Mouse (Mus musculus): ENCODE measurements around the gene Vmn1r233.

Gene Vmn1r233

DNA sequence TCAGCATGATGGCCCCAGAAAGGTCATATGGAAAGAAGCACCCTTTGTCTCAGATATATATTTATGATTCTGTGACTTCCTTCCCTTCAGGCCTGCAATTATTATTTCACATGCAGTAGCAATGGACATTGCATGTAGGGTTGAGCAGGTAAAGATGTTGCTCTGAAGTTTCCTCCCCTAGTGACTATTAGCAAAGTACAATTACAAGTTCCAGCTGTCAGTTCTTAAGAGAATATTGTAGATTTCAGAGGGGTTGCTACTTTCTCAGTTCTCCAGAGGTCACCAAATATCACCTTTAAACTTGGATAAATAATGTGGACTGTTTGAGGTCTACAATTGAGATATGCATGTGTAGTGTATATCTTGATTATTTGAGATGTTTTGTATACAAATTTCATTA, at the start of gene Vmn1r233:
TSS of gene Vmn1r233 (minus strand) at position 101 of the 400 bp plus-strand sequence.
- Histone ChIP-seq H3K4me3 (replicated peaks; ENCODE audit: low read length) (no peak within 1 kb of the TSS), H3K27me3 (ENCODE audit: insufficient read depth, low read length) (no peaks in the 10 kb centered on the region)

DNA sequence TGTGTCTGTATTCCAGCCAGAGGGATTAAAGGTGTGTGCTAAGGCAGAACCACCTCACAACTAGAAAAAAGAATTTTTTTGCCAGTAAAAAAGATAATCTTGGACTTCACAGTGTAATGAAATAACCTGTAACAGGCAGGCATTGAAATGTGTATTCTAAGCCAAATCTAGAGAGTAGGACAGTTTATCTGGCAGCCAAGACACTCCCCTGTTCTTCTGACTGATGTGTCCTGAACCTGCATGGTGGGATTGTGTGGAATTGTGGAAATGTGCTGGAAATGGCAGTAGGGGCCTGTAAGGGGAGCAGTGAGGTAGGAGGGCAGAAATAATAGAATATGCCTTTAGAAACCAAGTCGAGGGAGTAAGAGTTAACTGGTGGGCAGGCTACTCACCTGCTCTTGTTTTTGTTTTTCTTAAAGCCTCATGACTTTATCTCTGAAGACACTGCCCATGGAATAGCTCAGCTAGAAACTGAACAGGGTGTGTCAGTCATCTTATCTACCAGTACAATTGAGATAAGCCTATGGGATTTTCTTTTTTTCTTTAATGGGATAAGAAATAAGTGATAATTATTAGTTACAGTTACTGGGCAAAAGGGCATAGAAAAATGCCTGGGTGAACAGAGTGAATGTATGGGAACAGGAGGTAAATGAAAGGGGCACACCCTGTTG, 22.3 kb upstream of the Vmn1r233 start:
- peaks cover 4% of the 10 kb centered on the region for H3K4me1 ChIP-seq (replicated peaks; ENCODE audit: low read depth, low read length)
- H3K36me3 ChIP-seq (ENCODE audit: insufficient read depth, low read length), result peaks cover 56% of the 10 kb centered on the region
- TF ChIP-seq NANOG (IDR thresholded peaks at IDR 0.05; ENCODE audit: borderline replicate concordance, low read length) (no peak), POU5F1 (IDR thresholded peaks at IDR 0.05; ENCODE audit: borderline replicate concordance, low read length) (no peak), CTCF (conservative IDR thresholded peaks at IDR 0.05; ENCODE audit: low read length) (no peak)
- no peaks in the 10 kb centered on the region for H3K27me3 ChIP-seq (ENCODE audit: insufficient read depth, low read length)
- no peak overlapping the region for H3K4me3 ChIP-seq (replicated peaks; ENCODE audit: low read length)
- H3K9me3 ChIP-seq (ENCODE audit: low read length), result no peaks in the 10 kb centered on the region

More for the DNA sequence above, at the start of gene Vmn1r233:
- Histone ChIP-seq H3K9me3 (ENCODE audit: low read length) (no peaks in the 10 kb centered on the region), H3K4me1 (replicated peaks; ENCODE audit: low read depth, low read length) (no peaks in the 10 kb centered on the region), H3K36me3 (ENCODE audit: insufficient read depth, low read length) (no peaks in the 10 kb centered on the region)
- TF ChIP-seq NANOG (IDR thresholded peaks at IDR 0.05; ENCODE audit: borderline replicate concordance, low read length), result no peak
- TF ChIP-seq CTCF (conservative IDR thresholded peaks at IDR 0.05; ENCODE audit: low read length), result no peak
- no peak for TF ChIP-seq POU5F1 (IDR thresholded peaks at IDR 0.05; ENCODE audit: borderline replicate concordance, low read length)

DNA sequence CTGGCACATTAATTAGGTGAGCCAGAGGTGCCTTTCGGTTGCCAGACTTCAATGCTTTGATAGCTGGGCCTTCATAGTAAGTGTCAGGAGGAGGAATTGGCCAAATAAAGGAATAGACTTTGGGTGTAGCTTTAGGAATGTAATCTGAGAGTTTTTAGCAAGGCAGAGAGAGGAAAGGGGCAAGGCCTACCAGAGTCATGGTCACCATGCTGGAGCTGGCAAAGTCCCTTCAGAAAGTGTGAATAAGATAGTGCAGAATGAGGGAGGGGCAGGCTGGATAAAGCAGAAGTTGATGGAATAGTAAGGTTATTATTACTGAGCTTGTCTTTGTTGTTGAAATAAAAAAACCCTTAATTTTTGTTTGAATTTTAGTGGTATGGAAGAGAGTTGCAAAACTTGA, 13.5 kb upstream of the Vmn1r233 start:
- Histone ChIP-seq H3K36me3 (ENCODE audit: insufficient read depth, low read length) (peaks cover 19% of the 10 kb centered on the region), H3K27me3 (ENCODE audit: insufficient read depth, low read length) (no peaks in the 10 kb centered on the region), H3K4me3 (replicated peaks; ENCODE audit: low read length) (peak overlapping the region; percentile 92), H3K9me3 (ENCODE audit: low read length) (no peaks in the 10 kb centered on the region), H3K4me1 (replicated peaks; ENCODE audit: low read depth, low read length) (peaks cover 17% of the 10 kb centered on the region)
- TF ChIP-seq NANOG (IDR thresholded peaks at IDR 0.05; ENCODE audit: borderline replicate concordance, low read length), result no peak
- TF ChIP-seq POU5F1 (IDR thresholded peaks at IDR 0.05; ENCODE audit: borderline replicate concordance, low read length), result no peak
- no peak for TF ChIP-seq CTCF (conservative IDR thresholded peaks at IDR 0.05; ENCODE audit: low read length)

DNA sequence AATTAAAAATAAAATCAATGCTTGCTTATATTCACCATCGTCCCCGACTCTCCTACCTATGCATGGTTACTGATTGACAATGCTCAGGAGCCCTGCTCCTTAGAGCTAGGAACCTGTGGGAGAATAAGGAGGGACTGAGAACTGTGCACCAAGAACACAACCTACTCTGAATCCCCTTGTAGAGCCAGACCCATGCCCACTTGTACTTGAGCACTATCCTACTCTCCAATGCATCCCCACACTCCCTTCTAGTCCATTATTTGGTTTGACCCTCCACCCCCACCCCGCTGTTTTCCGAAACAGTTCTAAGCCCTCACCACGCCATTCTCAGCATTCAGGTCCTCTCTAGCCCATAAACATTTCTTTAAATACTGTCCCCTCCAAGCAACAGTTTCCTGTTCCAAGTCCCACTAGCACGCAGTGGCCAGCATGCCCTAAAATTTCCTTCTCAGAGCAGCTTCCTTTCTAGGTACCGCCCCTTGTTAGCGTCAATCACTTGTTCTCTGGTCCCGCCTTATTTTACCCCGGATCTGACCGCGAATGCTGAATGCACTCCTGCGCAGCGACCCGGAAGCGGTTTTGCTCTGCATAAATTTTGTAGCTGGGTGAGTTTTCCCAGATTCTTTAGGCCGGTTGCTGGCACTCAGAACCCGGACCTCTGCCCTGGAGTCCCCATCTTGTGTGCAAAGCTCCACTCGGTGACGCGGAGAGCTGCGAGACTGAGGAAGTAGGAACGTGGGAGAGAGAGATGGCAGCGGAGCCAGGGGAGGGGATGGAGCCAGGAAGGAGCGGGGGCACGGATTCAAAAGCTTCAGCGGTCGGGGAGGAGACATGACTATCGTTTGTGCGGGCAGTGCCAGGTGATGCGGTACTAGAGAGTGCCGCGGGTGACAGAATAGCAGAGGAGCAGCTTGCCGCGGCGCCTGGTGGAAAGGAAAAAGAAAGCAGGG, 12.4 kb upstream of the Vmn1r233 start, which contains the start of gene Zfp160:
TSS of gene Zfp160 (plus strand) at position 522 of the 950 bp plus-strand sequence.
- Histone ChIP-seq H3K36me3 (ENCODE audit: insufficient read depth, low read length) (peaks cover 19% of the 10 kb centered on the region), H3K27me3 (ENCODE audit: insufficient read depth, low read length) (no peaks in the 10 kb centered on the region), H3K4me1 (replicated peaks; ENCODE audit: low read depth, low read length) (peaks cover 17% of the 10 kb centered on the region), H3K4me3 (replicated peaks; ENCODE audit: low read length) (peak within 1 kb of the TSS; percentile 92), H3K9me3 (ENCODE audit: low read length) (no peaks in the 10 kb centered on the region)
- TF ChIP-seq CTCF (conservative IDR thresholded peaks at IDR 0.05; ENCODE audit: low read length) (no peak), NANOG (IDR thresholded peaks at IDR 0.05; ENCODE audit: borderline replicate concordance, low read length) (no peak), POU5F1 (IDR thresholded peaks at IDR 0.05; ENCODE audit: borderline replicate concordance, low read length) (no peak)

DNA sequence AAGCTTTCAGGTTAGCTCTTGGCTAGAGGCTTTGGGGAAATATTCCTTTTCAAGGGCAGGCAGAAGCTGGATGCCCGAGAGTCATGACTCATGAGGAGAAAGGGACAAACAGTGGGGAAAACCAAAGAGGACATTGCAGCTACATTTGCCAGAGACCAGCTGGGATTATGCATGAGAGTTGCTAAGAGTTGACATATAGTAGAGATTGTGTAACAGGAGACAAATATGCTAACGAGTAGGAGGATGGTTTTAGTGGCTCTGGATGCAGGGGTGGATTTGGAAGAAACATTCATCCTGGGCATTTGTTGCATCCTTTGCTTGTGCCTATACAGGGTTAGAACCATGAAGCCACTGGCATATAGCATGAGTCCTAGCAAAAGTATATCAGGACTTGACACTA, 2.5 kb downstream of the Vmn1r233 start:
- Histone ChIP-seq H3K4me1 (replicated peaks; ENCODE audit: low read depth, low read length) (no peaks in the 10 kb centered on the region), H3K4me3 (replicated peaks; ENCODE audit: low read length) (no peak overlapping the region), H3K36me3 (ENCODE audit: insufficient read depth, low read length) (no peaks in the 10 kb centered on the region), H3K27me3 (ENCODE audit: insufficient read depth, low read length) (no peaks in the 10 kb centered on the region), H3K9me3 (ENCODE audit: low read length) (no peaks in the 10 kb centered on the region)
- TF ChIP-seq NANOG (IDR thresholded peaks at IDR 0.05; ENCODE audit: borderline replicate concordance, low read length) (no peak), POU5F1 (IDR thresholded peaks at IDR 0.05; ENCODE audit: borderline replicate concordance, low read length) (no peak), CTCF (conservative IDR thresholded peaks at IDR 0.05; ENCODE audit: low read length) (no peak)

DNA sequence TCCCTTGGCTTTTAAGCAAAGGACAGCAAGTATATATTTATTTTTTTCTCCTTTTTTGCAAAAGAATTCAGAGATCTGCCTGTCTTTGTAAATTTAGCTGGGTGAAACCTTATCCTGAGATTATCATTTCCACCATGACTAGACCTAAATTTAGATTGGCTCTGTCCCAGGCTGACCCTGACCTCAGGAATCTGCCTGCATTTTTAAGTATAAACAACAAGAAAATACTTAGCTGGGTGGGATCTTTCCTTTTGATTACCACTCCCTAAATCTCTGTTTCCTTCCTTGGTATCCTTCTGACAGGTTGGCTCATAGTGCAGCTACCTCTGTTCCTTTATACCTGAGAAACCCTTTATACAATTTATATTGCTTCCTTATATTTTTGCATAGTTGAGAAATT, 29.6 kb downstream of the Vmn1r233 start:
- TF ChIP-seq POU5F1 (IDR thresholded peaks at IDR 0.05; ENCODE audit: borderline replicate concordance, low read length), result no peak
- no peak for TF ChIP-seq NANOG (IDR thresholded peaks at IDR 0.05; ENCODE audit: borderline replicate concordance, low read length)
- no peak for TF ChIP-seq CTCF (conservative IDR thresholded peaks at IDR 0.05; ENCODE audit: low read length)
- H3K27me3 ChIP-seq (ENCODE audit: insufficient read depth, low read length), result no peaks in the 10 kb centered on the region
- no peak overlapping the region for H3K4me3 ChIP-seq (replicated peaks; ENCODE audit: low read length)
- peaks cover 2% of the 10 kb centered on the region; the same call in 1 of the 2 replicates for H3K4me1 ChIP-seq (replicated peaks; ENCODE audit: low read depth, low read length)
- H3K9me3 ChIP-seq (ENCODE audit: low read length), result no peaks in the 10 kb centered on the region
- H3K36me3 ChIP-seq (ENCODE audit: insufficient read depth, low read length), result peaks cover 83% of the 10 kb centered on the region

DNA sequence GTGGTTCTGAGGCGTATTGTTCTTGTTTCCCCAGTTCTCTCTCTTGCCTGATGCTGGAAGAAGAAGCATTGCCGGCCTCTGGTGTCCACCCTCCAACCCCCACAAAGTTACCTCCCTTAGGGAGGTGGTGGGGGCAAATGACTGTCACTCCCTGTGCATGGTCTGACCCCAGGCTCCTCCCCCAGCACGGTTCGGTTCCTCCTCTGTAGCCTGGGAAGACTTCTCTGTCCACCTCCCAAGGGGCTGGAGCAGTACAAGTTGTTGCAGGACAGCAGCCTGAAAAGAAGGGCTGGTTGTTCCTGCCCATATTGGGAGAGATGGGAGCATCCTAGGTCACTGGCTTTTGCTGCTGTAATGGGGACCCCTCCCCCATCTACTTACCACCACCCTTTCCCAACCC, 30.8 kb downstream of the Vmn1r233 start:
- Histone ChIP-seq H3K27me3 (ENCODE audit: insufficient read depth, low read length) (no peaks in the 10 kb centered on the region), H3K4me1 (replicated peaks; ENCODE audit: low read depth, low read length) (peaks cover 2% of the 10 kb centered on the region; the same call in 1 of the 2 replicates), H3K9me3 (ENCODE audit: low read length) (no peaks in the 10 kb centered on the region), H3K4me3 (replicated peaks; ENCODE audit: low read length) (no peak overlapping the region), H3K36me3 (ENCODE audit: insufficient read depth, low read length) (peaks cover 96% of the 10 kb centered on the region)
- TF ChIP-seq CTCF (conservative IDR thresholded peaks at IDR 0.05; ENCODE audit: low read length) (no peak), POU5F1 (IDR thresholded peaks at IDR 0.05; ENCODE audit: borderline replicate concordance, low read length) (no peak), NANOG (IDR thresholded peaks at IDR 0.05; ENCODE audit: borderline replicate concordance, low read length) (no peak)

DNA sequence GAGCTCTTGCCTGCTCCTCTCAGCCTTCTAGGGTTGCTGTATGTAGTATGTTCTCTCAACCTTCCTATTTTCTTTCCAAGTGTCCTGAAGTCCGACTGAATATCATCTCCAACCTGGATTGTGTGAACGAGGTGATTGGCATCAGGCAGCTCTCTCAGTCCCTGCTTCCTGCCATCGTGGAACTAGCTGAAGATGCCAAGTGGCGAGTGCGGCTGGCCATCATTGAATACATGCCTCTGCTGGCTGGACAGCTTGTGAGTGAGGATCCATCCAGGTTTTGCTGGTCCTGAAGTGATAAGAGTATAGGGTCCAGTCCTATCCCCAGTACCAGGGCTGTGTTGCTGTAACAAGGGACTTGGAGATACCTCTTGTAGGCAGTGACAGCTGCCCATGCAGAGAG, 35.9 kb downstream of the Vmn1r233 start:
- Histone ChIP-seq H3K9me3 (ENCODE audit: low read length) (no peaks in the 10 kb centered on the region), H3K36me3 (ENCODE audit: insufficient read depth, low read length) (peaks cover 100% of the 10 kb centered on the region), H3K4me1 (replicated peaks; ENCODE audit: low read depth, low read length) (peaks cover 2% of the 10 kb centered on the region; the same call in 1 of the 2 replicates), H3K27me3 (ENCODE audit: insufficient read depth, low read length) (no peaks in the 10 kb centered on the region), H3K4me3 (replicated peaks; ENCODE audit: low read length) (no peak overlapping the region)
- TF ChIP-seq CTCF (conservative IDR thresholded peaks at IDR 0.05; ENCODE audit: low read length) (no peak), NANOG (IDR thresholded peaks at IDR 0.05; ENCODE audit: borderline replicate concordance, low read length) (no peak), POU5F1 (IDR thresholded peaks at IDR 0.05; ENCODE audit: borderline replicate concordance, low read length) (no peak)
